ENCODE assay signal across 9 mouse cellular contexts in genomic region chr2:112215977-112216376, GRCm38 (mm10). TPM values are rescaled to one million over a fixed set of nuclear protein-coding genes. Genes with fewer than 3 reads are reported as not detected.
DNase-seq lines count a peak whose midpoint lies in the region; ATAC-seq and TF ChIP-seq lines count a peak whose summit lies in the region.
"Had no signal": no experiment of that assay in that cellular context is flagged by ENCODE, and none has a peak within 500 bp of the region (broad histone marks: within the 10 kb centered on the region; RNA-seq: fewer than 3 reads in every experiment).

No protein-coding gene starts in this region.

- no peak overlapping the region for H3K4me2 ChIP-seq in liver, postnatal 0 days (ENCODE audit: low read depth, low read length)
- H3K4me2 ChIP-seq in liver, embryonic 11.5 days: no peak overlapping the region
- H3K4me2 ChIP-seq: heart, embryonic 13.5 days had no signal

- 16% methylated on average over 1 of the region's 1 CpGs for WGBS in cerebellum, adult 2 months
- WGBS in liver, postnatal 0 days (ENCODE audit: insufficient replicate concordance): 19% methylated on average over 1 of the region's 1 CpGs
- 9% methylated on average over 1 of the region's 1 CpGs for WGBS in liver, embryonic 11.5 days

- H3K9me3 ChIP-seq in liver, postnatal 0 days (ENCODE audit: low read length): no peaks in the 10 kb centered on the region
- H3K9me3 ChIP-seq in liver, embryonic 11.5 days (ENCODE audit: control insufficient read depth, low read length): no peaks in the 10 kb centered on the region
- H3K9me3 ChIP-seq: heart, embryonic 13.5 days had no signal

- DNase-seq in cerebellum, adult 2 months: no peak
- DNase-seq in cerebellum, adult 11 months: no peak
- no peak for DNase-seq in liver, postnatal 0 days
- DNase-seq in liver, embryonic 11.5 days (ENCODE audit: low spot score): no peak
- DNase-seq in lung, postnatal 36 days: peak; percentile 59
- DNase-seq in right cerebral cortex, adult 18-20 months: no peak
- no peak for DNase-seq in adrenal gland, postnatal 36 days

- ATAC-seq in liver, postnatal 0 days: peak; percentile 57; the same call in 1 of the 2 replicates
- no peak for ATAC-seq in liver, embryonic 11.5 days (replicated peaks; ENCODE audit: low FRiP score)

- H3K4me1 ChIP-seq in cerebellum, adult 2 months (ENCODE audit: control insufficient read depth, insufficient read depth, low read length): no peaks in the 10 kb centered on the region
- no peaks in the 10 kb centered on the region for H3K4me1 ChIP-seq in liver, postnatal 0 days (ENCODE audit: insufficient read depth)
- H3K4me1 ChIP-seq in liver, embryonic 11.5 days (replicated peaks; ENCODE audit: control insufficient read depth, insufficient read depth, low read length): no peaks in the 10 kb centered on the region
- no peaks in the 10 kb centered on the region for H3K4me1 ChIP-seq in embryonic fibroblast, embryonic 13.5 days (ENCODE audit: control insufficient read depth, insufficient read depth, low read length)
- H3K4me1 ChIP-seq: heart, embryonic 13.5 days had no signal

- H3K27me3 ChIP-seq in cerebellum, adult 2 months (ENCODE audit: control insufficient read depth, insufficient read depth, low read length): no peaks in the 10 kb centered on the region
- no peaks in the 10 kb centered on the region for H3K27me3 ChIP-seq in liver, postnatal 0 days (ENCODE audit: insufficient read depth, low read length)
- no peaks in the 10 kb centered on the region for H3K27me3 ChIP-seq in liver, embryonic 11.5 days (replicated peaks; ENCODE audit: control insufficient read depth, insufficient read depth, low read length)
- H3K27me3 ChIP-seq: heart, embryonic 13.5 days had no signal

- TF ChIP-seq EP300 in liver, postnatal 0 days (IDR thresholded peaks at IDR 0.05; ENCODE audit: low read depth): no peak

- H3K27ac ChIP-seq in cerebellum, adult 2 months (ENCODE audit: insufficient read depth, low read length): no peak overlapping the region
- H3K27ac ChIP-seq in liver, postnatal 0 days (ENCODE audit: low read depth): no peak overlapping the region
- no peak overlapping the region for H3K27ac ChIP-seq in liver, embryonic 11.5 days (ENCODE audit: low read depth, low read length)
- no peak overlapping the region for H3K27ac ChIP-seq in embryonic fibroblast, embryonic 13.5 days (ENCODE audit: insufficient read depth, low read length)
- H3K27ac ChIP-seq: heart, embryonic 13.5 days had no signal

- no peak for TF ChIP-seq POLR2A in cerebellum, adult 2 months (IDR thresholded peaks at IDR 0.05; ENCODE audit: borderline replicate concordance, insufficient read depth, low read length)
- no peak for TF ChIP-seq POLR2A in embryonic fibroblast, embryonic 13.5 days (IDR thresholded peaks at IDR 0.05; ENCODE audit: low read depth, low read length)

- H3K9ac ChIP-seq in liver, postnatal 0 days (replicated peaks): no peak overlapping the region
- H3K9ac ChIP-seq in liver, embryonic 11.5 days (ENCODE audit: low read depth, low read length): no peak overlapping the region
- H3K9ac ChIP-seq: heart, embryonic 13.5 days had no signal

- H3K36me3 ChIP-seq in liver, postnatal 0 days (replicated peaks; ENCODE audit: insufficient read depth, low read length): no peaks in the 10 kb centered on the region
- no peaks in the 10 kb centered on the region for H3K36me3 ChIP-seq in liver, embryonic 11.5 days (ENCODE audit: control insufficient read depth, insufficient read depth, low read length)
- H3K36me3 ChIP-seq: heart, embryonic 13.5 days had no signal

- no peak overlapping the region for H3K4me3 ChIP-seq in cerebellum, adult 2 months (replicated peaks; ENCODE audit: insufficient read depth, low read depth, low read length)
- no peak overlapping the region for H3K4me3 ChIP-seq in liver, postnatal 0 days (ENCODE audit: low read depth, low read length)
- H3K4me3 ChIP-seq in liver, embryonic 11.5 days (ENCODE audit: low read depth, low read length): no peak overlapping the region
- H3K4me3 ChIP-seq in embryonic fibroblast, embryonic 13.5 days (ENCODE audit: insufficient read depth, low read length): no peak overlapping the region
- H3K4me3 ChIP-seq: heart, embryonic 13.5 days had no signal

- peak; percentile 30; the same call in 1 of the 2 replicates for TF ChIP-seq CTCF in cerebellum, adult 2 months (IDR thresholded peaks at IDR 0.05; ENCODE audit: borderline replicate concordance, insufficient read depth, low read depth, low read length)
- peak; percentile 62 for TF ChIP-seq CTCF in liver, postnatal 0 days (IDR thresholded peaks at IDR 0.05; ENCODE audit: low read depth)
- TF ChIP-seq CTCF in embryonic fibroblast, embryonic 13.5 days (IDR thresholded peaks at IDR 0.05; ENCODE audit: borderline replicate concordance, insufficient read depth, low read length): 0 out of 2 replicates have a peak, but pooled peaks have one; percentile 12

RNA-seq across cellular contexts. Expression of gene Lpcat4, which starts 23.3 kb away (rescaled TPM):
- 219 and 231 TPM in 2 replicates for polyA plus RNA-seq in cerebellum, adult 2 months (2012; rRNA removed)
- polyA plus RNA-seq in liver, postnatal 0 days (2015; fragmentation: Nextera tagmentation; extraction: Ambion mirVana): 1.6 and 1.7 TPM in 2 replicates
- 14.6 and 15.0 TPM in 2 replicates for polyA plus RNA-seq in liver, embryonic 11.5 days (2014; fragmentation: Nextera tagmentation; extraction: Ambion mirVana)
- polyA plus RNA-seq in embryonic fibroblast, embryonic 13.5 days (2011; ENCODE audit: insufficient read length, low read depth, missing spikeins): 21.6 and 25.3 TPM in 2 replicates
- total RNA-seq in adrenal gland, postnatal 36 days (2021): 1 to 10 TPM; 2.8 to 5.9 TPM

RNA-seq across cellular contexts. Expression of gene Nutm1, which starts 43.1 kb away (rescaled TPM):
- polyA plus RNA-seq in cerebellum, adult 2 months (2012; rRNA removed): not detected in 2 replicates
- polyA plus RNA-seq in liver, postnatal 0 days (2015; fragmentation: Nextera tagmentation; extraction: Ambion mirVana): 0.02 TPM in 1 of 2 replicates, not detected in the other
- not detected in 2 replicates for polyA plus RNA-seq in liver, embryonic 11.5 days (2014; fragmentation: Nextera tagmentation; extraction: Ambion mirVana)
- not detected in 2 replicates for polyA plus RNA-seq in embryonic fibroblast, embryonic 13.5 days (2011; ENCODE audit: insufficient read length, low read depth, missing spikeins)
- not detected for total RNA-seq in adrenal gland, postnatal 36 days (2021)

RNA-seq across cellular contexts. Expression of gene Nop10, which starts 45.7 kb away (rescaled TPM):
- polyA plus RNA-seq in cerebellum, adult 2 months (2012; rRNA removed): 99.7 and 104 TPM in 2 replicates
- polyA plus RNA-seq in liver, postnatal 0 days (2015; fragmentation: Nextera tagmentation; extraction: Ambion mirVana): 129 TPM in 2 replicates
- 346 and 364 TPM in 2 replicates for polyA plus RNA-seq in liver, embryonic 11.5 days (2014; fragmentation: Nextera tagmentation; extraction: Ambion mirVana)
- polyA plus RNA-seq in embryonic fibroblast, embryonic 13.5 days (2011; ENCODE audit: insufficient read length, low read depth, missing spikeins): 70.7 and 79.5 TPM in 2 replicates
- 100 to 1,000 TPM; 112 to 150 TPM for total RNA-seq in adrenal gland, postnatal 36 days (2021)

RNA-seq across cellular contexts. Expression of gene Slc12a6, which starts 49.6 kb away (rescaled TPM):
- polyA plus RNA-seq in cerebellum, adult 2 months (2012; rRNA removed): 96.9 and 98.7 TPM in 2 replicates
- polyA plus RNA-seq in liver, postnatal 0 days (2015; fragmentation: Nextera tagmentation; extraction: Ambion mirVana): 3.7 and 4.1 TPM in 2 replicates
- 12.3 and 12.7 TPM in 2 replicates for polyA plus RNA-seq in liver, embryonic 11.5 days (2014; fragmentation: Nextera tagmentation; extraction: Ambion mirVana)
- 27.9 and 29.2 TPM in 2 replicates for polyA plus RNA-seq in embryonic fibroblast, embryonic 13.5 days (2011; ENCODE audit: insufficient read length, low read depth, missing spikeins)
- total RNA-seq in adrenal gland, postnatal 36 days (2021): 10 to 100 TPM; 32.1 to 36.1 TPM

RNA-seq across cellular contexts. Expression of gene Gm21985, which starts 50.1 kb away (rescaled TPM):
- 0.19 TPM in 1 of 2 replicates, not detected in the other for polyA plus RNA-seq in cerebellum, adult 2 months (2012; rRNA removed)
- not detected in 2 replicates for polyA plus RNA-seq in liver, postnatal 0 days (2015; fragmentation: Nextera tagmentation; extraction: Ambion mirVana)
- not detected in 2 replicates for polyA plus RNA-seq in liver, embryonic 11.5 days (2014; fragmentation: Nextera tagmentation; extraction: Ambion mirVana)
- not detected in 2 replicates for polyA plus RNA-seq in embryonic fibroblast, embryonic 13.5 days (2011; ENCODE audit: insufficient read length, low read depth, missing spikeins)
- under 1 TPM in 1 of 2 experiments, not detected in 1; 0.26 TPM for total RNA-seq in adrenal gland, postnatal 36 days (2021)
- polyA plus RNA-seq: heart, embryonic 13.5 days had no signal

Comparison
In these comparisons a context has a peak if more than half of its experiments do, and no peak if none do; other contexts are left out.
1. CTCF ChIP-seq: peak in every context shown above with its lines; median percentile 62 in liver, postnatal 0 days; 30 in cerebellum, adult 2 months; 12 in embryonic fibroblast, embryonic 13.5 days.